Mouse (Mus musculus) liver, postnatal 0 days (tissue): ENCODE results near the gene Cnr1. TPM values are rescaled to one million over a fixed set of nuclear protein-coding genes. Genes with fewer than 3 reads are reported as not detected.

Source experiments
- ATAC-seq: fragments of 200-750 bp; cut with Nextera tagmentation; 2 replicates; pipeline ENCODE4 v1.8.0; 2017; ENCODE audit warnings: mild to moderate bottlenecking, moderate library complexity
- DNase-seq: peaks from one replicate; pipeline ENCODE4 v3.0.0-alpha.2; 2016
- H3K27ac ChIP-seq: fragments of 300-500 bp; sonication (generic); 2 replicates; pipeline ENCODE4 v1.5.1; 2014; ENCODE audit warnings: antibody characterized with exemption, moderate library complexity, mild to moderate bottlenecking, low read depth
- H3K27me3 ChIP-seq: fragments of 300-500 bp; sonication (generic); 2 replicates; pipeline ENCODE4 v1.6.1; 2014; ENCODE audit warnings: low read length, control low read depth, mixed read lengths; ENCODE audit not compliant: insufficient read depth
- H3K36me3 ChIP-seq: fragments of 300-500 bp; sonication (generic); replicated peaks from 2 replicates; pipeline ENCODE4 v1.6.1; 2014; ENCODE audit warnings: mild to moderate bottlenecking, control low read depth, low read length, moderate library complexity, mixed read lengths; ENCODE audit not compliant: insufficient read depth
- H3K4me1 ChIP-seq: fragments of 300-500 bp; sonication (generic); 2 replicates; pipeline ENCODE4 v1.6.1; 2014; ENCODE audit warnings: antibody characterized with exemption, mild to moderate bottlenecking, control low read depth; ENCODE audit not compliant: insufficient read depth
- H3K4me2 ChIP-seq: fragments of 300-500 bp; sonication (generic); 2 replicates; pipeline ENCODE4 v1.6.1; 2014; ENCODE audit warnings: low read depth, mild to moderate bottlenecking, low read length, moderate library complexity, mixed read lengths
- H3K4me3 ChIP-seq: fragments of 300-500 bp; sonication (generic); 2 replicates; pipeline ENCODE4 v1.5.1; 2014; ENCODE audit warnings: low read depth, low read length
- H3K9ac ChIP-seq: fragments of 300-500 bp; sonication (generic); replicated peaks from 2 replicates; pipeline ENCODE4 v1.6.1; 2014; ENCODE audit warnings: mild to moderate bottlenecking, moderate library complexity
- H3K9me3 ChIP-seq: fragments of 300-500 bp; sonication (generic); 2 replicates; pipeline ENCODE4 v1.6.1; 2016; ENCODE audit warnings: mild to moderate bottlenecking, control low read depth, low read length, mixed read lengths
- CTCF ChIP-seq: sonication (generic); IDR thresholded peaks from 2 replicates; pipeline ENCODE4 v1.5.1; 2016; ENCODE audit warnings: antibody characterized with exemption, low read depth
- EP300 ChIP-seq: IDR thresholded peaks from 2 replicates; pipeline ENCODE4 v1.6.1; 2016; ENCODE audit warnings: antibody characterized with exemption, low read depth, mild to moderate bottlenecking
- polyA plus RNA-seq: library from polyadenylated mRNA; unstranded; fragments of >200 nt; fragmentation: Nextera tagmentation; extraction: Ambion mirVana; gene quantifications from 2 replicates; pipeline ENCODE4 v1.2.1, GENCODE M21; 2015

The Cnr1 gene
- polyA plus RNA-seq, 1 experiment from 2014 or later: 0.08 TPM

- ATAC-seq (no peak), DNase-seq (no peak)
- no peak for TF ChIP-seq CTCF
- TF ChIP-seq EP300: no peak
- Histone ChIP-seq H3K36me3 (no peaks in the 10 kb centered on the region), H3K4me1 (no peaks in the 10 kb centered on the region; the same call in 1 of the 2 replicates), H3K27ac (no peak overlapping the region), H3K4me3 (no peak overlapping the region), H3K9ac (no peak overlapping the region), H3K27me3 (no peaks in the 10 kb centered on the region), H3K9me3 (no peaks in the 10 kb centered on the region), H3K4me2 (no peak overlapping the region)
Measured at GRCm38 (mm10) chr4:33996382-33996781, 72.0 kb downstream of the Cnr1 start.

Other genes starting within 250 kb of the Cnr1 start
- 0.13 and 0.40 TPM in 2 replicates for gene Spaca1, start 125.6 kb downstream of the Cnr1 start, polyA plus RNA-seq